Mouse (Mus musculus) myocyte (in vitro differentiated cells): ENCODE measurements at regions not wholly inside any gene's neighbourhood (a gene's known extent, or its start where the extent isn't known, plus 50 kb on each side); places are given as distances from the start of the nearest gene placed in this dataset.

Experiments
- CEBPB ChIP-seq: IDR thresholded peaks from 2 replicates; pipeline ENCODE4 v1.6.1; 2011; ENCODE audit warnings: mild to moderate bottlenecking, moderate library complexity; ENCODE audit not compliant: poor library complexity, insufficient read depth, severe bottlenecking
- E2F4 ChIP-seq: IDR thresholded peaks from one replicate; pipeline ENCODE4 v1.6.1; 2011; ENCODE audit warnings: mild to moderate bottlenecking, control low read depth, moderate library complexity; ENCODE audit not compliant: insufficient read depth
- MAX ChIP-seq: IDR thresholded peaks from one replicate; pipeline ENCODE4 v1.6.1; 2011; ENCODE audit warnings: low read depth, mild to moderate bottlenecking, control low read depth
- MYOD1 ChIP-seq, 3 experiments: IDR thresholded peaks; one replicate each; pipeline ENCODE4 v1.6.1; 2011; ENCODE audit warnings: control low read depth in 2 of 3, low read depth in 2 of 3, mild to moderate bottlenecking in 2 of 3, moderate library complexity in 1 of 3; ENCODE audit not compliant: insufficient read length in 2 of 3, control insufficient read depth in 1 of 3
- MYOG ChIP-seq, 3 experiments: IDR thresholded peaks; one replicate each; pipeline ENCODE4 v1.6.1; 2011; ENCODE audit warnings: control low read depth in 2 of 3, low read depth in 2 of 3, mild to moderate bottlenecking in 2 of 3; ENCODE audit not compliant: insufficient read length in 2 of 3, control insufficient read depth in 1 of 3, insufficient read depth in 1 of 3
- POLR2A ChIP-seq: IDR thresholded peaks from one replicate; pipeline ENCODE4 v1.6.1; 2011; ENCODE audit warnings: low read depth, mild to moderate bottlenecking, control low read depth, moderate library complexity; ENCODE audit not compliant: insufficient read length
- POLR2AphosphoS2 ChIP-seq: IDR thresholded peaks from one replicate; pipeline ENCODE4 v1.6.1; 2011; ENCODE audit warnings: low read depth, control low read depth; ENCODE audit not compliant: insufficient read length
- REST ChIP-seq: IDR thresholded peaks from one replicate; pipeline ENCODE4 v1.6.1; 2011; ENCODE audit warnings: mild to moderate bottlenecking, control low read depth, moderate library complexity; ENCODE audit not compliant: insufficient read depth, insufficient read length
- SRF ChIP-seq: IDR thresholded peaks from one replicate; pipeline ENCODE4 v1.6.1; 2011; ENCODE audit warnings: low read depth; ENCODE audit not compliant: control insufficient read depth, insufficient read length
- TCF12 ChIP-seq: IDR thresholded peaks from one replicate; pipeline ENCODE4 v1.6.1; 2011; ENCODE audit warnings: mild to moderate bottlenecking, control low read depth; ENCODE audit not compliant: poor library complexity, insufficient read depth, severe bottlenecking
- TCF3 ChIP-seq: IDR thresholded peaks from one replicate; pipeline ENCODE4 v1.6.1; 2011; ENCODE audit warnings: low read depth, control low read depth; ENCODE audit not compliant: insufficient read length
- USF1 ChIP-seq: IDR thresholded peaks from one replicate; pipeline ENCODE4 v1.6.1; 2011; ENCODE audit warnings: low read depth, mild to moderate bottlenecking, control low read depth, moderate library complexity

DNA sequence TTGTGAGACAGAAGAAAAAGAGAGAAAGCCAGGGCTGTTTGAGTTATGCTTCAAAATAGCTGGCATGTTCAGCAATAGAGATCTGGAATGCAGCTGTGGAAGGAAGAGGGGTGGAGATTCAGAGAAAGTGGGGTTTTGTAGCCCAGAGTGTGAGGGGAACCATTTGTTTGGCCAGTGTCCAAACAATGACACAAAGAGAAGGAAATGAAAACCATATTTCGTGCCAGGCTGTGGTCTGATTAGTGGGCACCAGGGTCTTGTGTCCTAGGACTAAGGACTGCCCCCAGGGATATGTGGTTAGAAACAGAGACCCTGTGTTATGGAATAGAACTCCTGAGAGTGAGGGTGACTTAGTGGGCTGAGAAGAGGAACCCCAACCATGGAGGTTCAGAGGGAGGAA is 83.2 kb upstream of the Arhgap28 start:
- no peak for TF ChIP-seq USF1
- no peak for TF ChIP-seq POLR2A
- no peak for TF ChIP-seq E2F4
- TF ChIP-seq TCF3 = no peak
- TF ChIP-seq TCF12 = no peak
- TF ChIP-seq POLR2AphosphoS2 = no peak
- TF ChIP-seq MAX = no peak
- TF ChIP-seq SRF = no peak
- TF ChIP-seq MYOD1 (IDR thresholded peaks at IDR 0.05; ENCODE audit: control insufficient read depth in 1 of 3, insufficient read length in 2 of 3, low read depth in 2 of 3) = no peak
- TF ChIP-seq CEBPB = no peak
- TF ChIP-seq MYOG (IDR thresholded peaks at IDR 0.05; ENCODE audit: control insufficient read depth in 1 of 3, insufficient read depth in 1 of 3, insufficient read length in 2 of 3, low read depth in 2 of 3) = no peak
- TF ChIP-seq REST = no peak
